Mouse (Mus musculus): ENCODE data around the gene Ildr2.

- TF ChIP-seq CTCF (IDR thresholded peaks at IDR 0.05; ENCODE audit: insufficient read depth, low read length) (peak; percentile 52; the same call in 1 of the 2 replicates), POLR2A (IDR thresholded peaks at IDR 0.05; ENCODE audit: borderline replicate concordance, extremely low read depth, low read depth, low read length) (no peak)
These were observed 65.3 kb downstream of the Ildr2 start for GRCm38 (mm10) chr1:166319132-166319698.
